Mouse (Mus musculus) cerebellum, postnatal 4 days (tissue): ENCODE data around the gene Vwa8.
A peak's percentile ranks its signal among the peaks of the same experiment; 100 is the strongest.

ENCODE experiments used
- DNase-seq, 2 experiments: peaks; one replicate each; pipeline ENCODE4 v3.0.0; 2022; ENCODE audit warnings: low spot score in 2 of 2, mixed read lengths in 1 of 2

Vwa8 gene

GRCm38 (mm10) chr14:79143696-79144095 is 294.8 kb downstream of the Vwa8 start:
- DNase-seq, result no peak

DNA sequence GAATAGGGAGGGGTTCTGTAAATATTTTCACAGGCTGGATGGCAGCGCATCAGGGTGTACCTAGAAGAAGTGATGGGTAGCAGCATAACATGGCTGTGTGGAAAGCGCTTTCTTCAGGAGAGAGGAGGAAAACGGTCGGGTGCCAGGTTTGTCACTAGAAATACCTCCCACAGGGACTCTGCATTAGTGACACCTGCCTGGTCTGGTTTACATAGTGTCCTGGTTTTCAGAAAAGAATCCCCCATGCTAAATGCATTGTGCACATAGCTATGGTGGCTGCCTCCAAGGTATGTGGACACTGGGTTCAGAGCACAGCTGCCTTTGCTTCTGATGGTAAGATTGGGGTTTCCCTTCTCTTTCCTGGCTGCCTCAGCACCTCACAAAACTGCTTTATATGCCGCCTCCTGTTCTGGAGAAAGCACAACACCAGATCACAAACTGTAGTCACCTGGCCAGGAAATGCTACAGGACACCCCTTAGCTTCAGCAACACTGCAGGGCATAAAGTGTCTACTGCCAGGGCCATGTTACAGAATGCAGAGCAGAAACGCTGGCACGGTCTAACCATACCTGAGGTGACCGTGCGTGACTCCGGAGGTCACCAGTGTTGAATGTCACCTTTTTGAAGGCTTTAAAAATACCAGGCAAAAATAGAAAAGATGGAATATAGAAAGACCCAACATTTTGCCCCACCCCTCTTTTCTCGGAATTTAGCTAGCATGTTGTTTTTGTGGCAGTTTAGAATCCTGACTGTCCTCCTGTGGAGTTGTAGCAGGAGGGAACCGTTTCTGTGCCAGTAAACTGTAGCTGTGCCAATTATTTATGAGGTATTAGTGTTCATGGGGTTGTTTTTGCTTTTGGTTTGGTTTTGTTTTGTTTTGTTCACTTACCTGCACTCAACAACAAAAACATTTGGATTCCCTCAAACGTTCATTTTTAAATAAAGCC is 295.7 kb downstream of the Vwa8 start:
- no peak for DNase-seq

- DNase-seq, result no peak
Measured at GRCm38 (mm10) chr14:79151711-79152110, 302.9 kb downstream of the Vwa8 start.

- DNase-seq, result no peak
Measured at GRCm38 (mm10) chr14:79153896-79154295, 305.0 kb downstream of the Vwa8 start.

DNA sequence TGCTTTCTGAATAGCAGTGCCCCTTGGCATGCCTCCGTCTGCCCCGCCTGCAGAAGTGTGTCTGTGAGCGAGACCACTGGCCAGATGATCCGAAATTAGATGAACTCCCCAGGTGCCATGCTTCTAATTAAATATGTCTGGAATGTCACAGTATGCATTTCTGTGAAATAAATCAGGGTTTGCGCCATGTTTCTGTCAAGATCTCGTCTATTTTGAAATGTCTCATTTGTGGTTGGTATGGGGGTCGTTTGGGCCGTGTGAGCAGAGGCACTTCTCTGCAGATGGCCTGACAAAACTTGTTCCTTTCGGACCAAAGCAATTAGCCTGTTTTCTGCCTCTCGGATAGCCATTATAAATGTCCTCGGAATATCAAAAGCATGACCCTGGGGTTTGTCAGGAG is 306.1 kb downstream of the Vwa8 start:
- no peak for DNase-seq

DNA sequence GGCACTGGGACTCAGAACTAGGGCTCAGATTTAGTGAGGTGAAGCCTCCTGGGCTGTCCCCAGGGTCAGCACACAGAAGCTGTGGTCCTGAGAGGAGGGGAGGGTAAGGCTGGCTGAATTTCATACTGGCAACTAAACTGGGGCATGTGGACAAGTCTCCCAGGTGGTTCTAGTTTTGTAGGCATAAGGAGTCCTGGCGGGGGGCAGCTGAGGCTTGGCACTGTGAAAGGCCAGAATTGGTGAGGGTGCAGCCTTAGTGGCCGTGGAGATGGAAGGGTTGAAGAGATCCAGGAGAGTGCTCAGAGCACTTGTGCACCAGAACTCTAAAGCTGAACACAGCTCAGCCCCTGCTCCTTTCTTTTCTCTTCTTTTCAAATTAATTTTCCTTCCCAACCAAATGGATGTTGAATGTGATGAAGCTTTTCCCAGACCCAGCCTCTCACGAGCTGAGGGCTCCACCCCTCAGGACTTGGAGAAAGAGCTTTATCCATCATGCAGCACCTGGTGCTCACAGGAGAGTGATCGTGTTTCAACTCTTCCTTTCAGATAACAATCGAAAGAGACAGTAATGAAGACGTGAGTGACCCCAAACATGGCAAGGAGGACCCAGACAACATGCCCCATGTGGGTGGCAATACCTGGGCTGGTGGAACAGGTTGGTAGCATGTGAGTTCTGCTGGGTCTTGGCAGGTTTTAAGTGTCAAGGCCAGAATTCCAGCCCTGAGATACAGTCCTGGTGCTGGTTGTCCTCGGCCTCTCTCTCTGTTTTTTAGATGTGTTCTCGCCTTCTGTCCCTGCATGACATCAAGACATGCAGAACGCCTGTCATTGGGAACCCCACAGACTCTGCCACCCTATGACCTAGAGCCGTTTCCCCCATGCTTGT is 307.9 kb downstream of the Vwa8 start:
- peak in 1 of 2 experiments; percentile 16 for DNase-seq

GRCm38 (mm10) chr14:79157451-79158218 is 308.8 kb downstream of the Vwa8 start:
- DNase-seq, result peak in 1 of 2 experiments; percentile 51

- no peak for DNase-seq
Measured at GRCm38 (mm10) chr14:79158219-79158521, 309.3 kb downstream of the Vwa8 start.

- DNase-seq, result no peak
Measured at GRCm38 (mm10) chr14:79158673-79159200, 309.9 kb downstream of the Vwa8 start.

- no peak for DNase-seq
Measured at GRCm38 (mm10) chr14:79159451-79159850, 310.6 kb downstream of the Vwa8 start.

GRCm38 (mm10) chr14:79160486-79160885 is 311.6 kb downstream of the Vwa8 start:
- DNase-seq, result no peak

DNA sequence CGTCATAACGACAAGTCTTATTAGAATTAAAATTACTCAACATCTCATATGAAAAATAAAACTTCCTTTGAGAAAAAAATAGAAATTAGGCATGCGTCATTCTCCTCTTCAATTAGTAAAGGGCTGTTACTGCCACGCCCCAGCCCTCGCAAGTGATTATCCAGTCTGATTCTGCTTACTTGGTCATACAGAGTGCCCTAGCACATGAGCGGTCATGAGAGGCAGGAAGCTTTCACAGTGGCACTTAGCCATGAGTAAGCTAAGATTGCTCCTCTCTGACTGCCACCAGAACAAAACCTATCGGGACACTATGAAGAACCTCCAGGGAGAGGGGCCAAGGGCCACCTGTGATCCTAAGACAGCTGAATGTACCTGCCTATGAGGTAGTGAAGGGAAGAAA is 312.1 kb downstream of the Vwa8 start:
- DNase-seq, result no peak

- no peak for DNase-seq
Measured at GRCm38 (mm10) chr14:79161741-79162140, 312.9 kb downstream of the Vwa8 start.

- DNase-seq, result no peak
Measured at GRCm38 (mm10) chr14:79162678-79163077, 313.8 kb downstream of the Vwa8 start.

DNA sequence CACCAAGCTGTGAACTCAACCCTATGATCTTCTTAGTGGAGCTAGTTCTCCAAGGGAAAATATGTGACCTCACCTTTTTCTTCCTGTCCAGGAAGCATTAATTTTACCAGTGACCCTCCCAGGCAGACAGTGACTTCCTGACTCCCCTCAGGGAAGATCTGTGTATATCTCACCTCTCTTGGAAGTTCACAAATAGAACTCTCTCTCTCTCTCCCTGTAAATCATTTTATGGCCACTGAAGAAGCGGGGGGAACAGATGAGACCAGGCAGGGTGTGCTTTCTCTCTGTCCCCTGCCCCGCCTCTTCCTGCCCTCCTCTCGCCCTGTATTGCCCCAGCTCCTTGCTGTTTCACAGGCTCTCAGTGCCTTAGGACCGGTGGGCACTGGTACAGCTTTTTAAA is 315.5 kb downstream of the Vwa8 start:
- no peak for DNase-seq

DNA sequence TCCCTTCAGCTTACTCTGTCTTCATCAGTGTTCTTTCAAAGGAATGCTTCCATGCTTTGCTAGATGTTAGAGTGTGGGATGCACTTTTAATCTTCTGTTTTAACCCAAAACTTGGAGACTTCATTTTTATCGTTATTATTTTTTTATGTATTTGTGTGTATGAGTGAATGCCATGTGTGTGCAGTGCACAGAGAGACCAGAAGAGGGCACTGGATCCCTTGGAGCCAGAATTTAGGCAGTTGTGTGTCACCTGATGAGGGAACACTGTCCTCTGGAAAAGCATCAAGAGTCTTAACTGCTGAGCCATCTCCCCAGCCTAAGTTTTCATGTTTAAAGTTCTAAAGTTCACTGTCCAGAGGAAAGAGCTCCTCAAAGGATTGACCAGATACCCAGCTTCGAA is 316.1 kb downstream of the Vwa8 start:
- peak in 1 of 2 experiments; percentile 19 for DNase-seq

GRCm38 (mm10) chr14:79174526-79174925 is 325.7 kb downstream of the Vwa8 start:
- DNase-seq, result no peak

- no peak for DNase-seq
Measured at GRCm38 (mm10) chr14:79177754-79178153, 328.9 kb downstream of the Vwa8 start.

- no peak for DNase-seq
Measured at GRCm38 (mm10) chr14:79178247-79178646, 329.4 kb downstream of the Vwa8 start.

GRCm38 (mm10) chr14:79180078-79180730 is 331.4 kb downstream of the Vwa8 start:
- DNase-seq, result no peak

- no peak for DNase-seq
Measured at GRCm38 (mm10) chr14:79181748-79182147, 332.9 kb downstream of the Vwa8 start.
